Mouse (Mus musculus) liver, embryonic 12.5 days (tissue): Measurements from ENCODE around the gene Fer. TPM values are rescaled to one million over a fixed set of nuclear protein-coding genes. Genes with fewer than 3 reads are reported as not detected.
A peak's percentile ranks its signal among the peaks of the same experiment; 100 is the strongest.
"Not testable (repeated sequence)": the region's sequence is repeated elsewhere in the genome, so short reads cannot be mapped to it uniquely, and the experiment has no call there.

Experiments used
- ATAC-seq: fragments of 200-750 bp; cut with Nextera tagmentation; 2 replicates; pipeline ENCODE4 v1.8.0; 2017; ENCODE audit warnings: moderate number of reproducible peaks, mild to moderate bottlenecking, moderate library complexity
- H3K27ac ChIP-seq: fragments of 300-500 bp; sonication (generic); 2 replicates; pipeline ENCODE4 v1.5.1; 2016; ENCODE audit warnings: mild to moderate bottlenecking
- H3K27me3 ChIP-seq: fragments of 300-500 bp; sonication (generic); replicated peaks from 2 replicates; pipeline ENCODE4 v1.6.1; 2016; ENCODE audit warnings: mild to moderate bottlenecking, moderate library complexity
- H3K36me3 ChIP-seq: fragments of 300-500 bp; sonication (generic); 2 replicates; pipeline ENCODE4 v1.6.1; 2016; ENCODE audit warnings: mild to moderate bottlenecking, moderate library complexity
- H3K4me1 ChIP-seq: fragments of 300-500 bp; sonication (generic); 2 replicates; pipeline ENCODE4 v1.6.1; 2016
- H3K4me2 ChIP-seq: fragments of 300-500 bp; sonication (generic); 2 replicates; pipeline ENCODE4 v1.6.1; 2016; ENCODE audit warnings: mild to moderate bottlenecking, moderate library complexity
- H3K4me3 ChIP-seq: fragments of 300-500 bp; sonication (generic); 2 replicates; pipeline ENCODE4 v1.5.1; 2016; ENCODE audit warnings: mild to moderate bottlenecking, moderate library complexity
- H3K9ac ChIP-seq: fragments of 300-500 bp; sonication (generic); 2 replicates; pipeline ENCODE4 v1.6.1; 2016; ENCODE audit warnings: mild to moderate bottlenecking, moderate library complexity
- H3K9me3 ChIP-seq: fragments of 300-500 bp; sonication (generic); replicated peaks from 2 replicates; pipeline ENCODE4 v1.6.1; 2016; ENCODE audit warnings: mild to moderate bottlenecking, moderate library complexity
- WGBS: fragments of 180-500 bp; shearing (Covaris S2); methylation state at CpG from one replicate; pipeline ENCODE4 v1.1.7; 2016; ENCODE audit not compliant: insufficient replicate concordance; 5-methylcytosine and 5-hydroxymethylcytosine counted together
- polyA plus RNA-seq: library from polyadenylated mRNA; unstranded; fragments of >200 nt; fragmentation: Nextera tagmentation; extraction: Ambion mirVana; gene quantifications from 2 replicates; pipeline ENCODE4 v1.2.1, GENCODE M21; 2016

The Fer gene
- polyA plus RNA-seq, 1 experiment from 2014 or later = 17.1 TPM

- no peak for ATAC-seq
- WGBS = 72% methylated on average over 1 of the region's 1 CpGs
- no peak overlapping the region for H3K4me3 ChIP-seq
- no peaks in the 10 kb centered on the region for H3K36me3 ChIP-seq
- no peak overlapping the region for H3K27ac ChIP-seq
- H3K9ac ChIP-seq = no peak overlapping the region
- no peak overlapping the region for H3K4me2 ChIP-seq
- H3K27me3 ChIP-seq = no peaks in the 10 kb centered on the region
- H3K4me1 ChIP-seq = no peaks in the 10 kb centered on the region
- H3K9me3 ChIP-seq = no peaks in the 10 kb centered on the region
Observed at GRCm38 (mm10) chr17:63842226-63842625, 20.6 kb upstream of the Fer start.

- Histone ChIP-seq H3K4me3 (no peak overlapping the region), H3K4me1 (peaks cover 13% of the 10 kb centered on the region), H3K27ac (no peak overlapping the region), H3K4me2 (no peak overlapping the region), H3K9me3 (no peaks in the 10 kb centered on the region), H3K9ac (no peak overlapping the region), H3K36me3 (no peaks in the 10 kb centered on the region), H3K27me3 (no peaks in the 10 kb centered on the region)
- no peak for ATAC-seq
- 54% methylated on average over 5 of the region's 5 CpGs for WGBS
Observed at GRCm38 (mm10) chr17:63844936-63845335, 17.9 kb upstream of the Fer start.

GRCm38 (mm10) chr17:63845766-63846165 is 17.1 kb upstream of the Fer start:
- WGBS = 83% methylated on average over 3 of the region's 3 CpGs

GRCm38 (mm10) chr17:63849151-63849550 is 13.7 kb upstream of the Fer start:
- H3K9me3 ChIP-seq = no peaks in the 10 kb centered on the region
- H3K4me3 ChIP-seq = peak overlapping the region; percentile 75
- 3% methylated on average over 6 of the region's 6 CpGs for WGBS
- H3K4me1 ChIP-seq = peaks cover 16% of the 10 kb centered on the region
- ATAC-seq = peak; percentile 53
- no peaks in the 10 kb centered on the region for H3K36me3 ChIP-seq
- H3K27ac ChIP-seq = peak overlapping the region; percentile 67; the same call in 1 of the 2 replicates
- H3K4me2 ChIP-seq = peak overlapping the region; percentile 86
- no peaks in the 10 kb centered on the region for H3K27me3 ChIP-seq
- peak overlapping the region; percentile 76 for H3K9ac ChIP-seq

More at GRCm38 (mm10) chr17:63845766-63846165, 17.1 kb upstream of the Fer start:
- not testable (repeated sequence) for H3K27ac ChIP-seq, ATAC-seq, H3K9ac ChIP-seq, H3K36me3 ChIP-seq, H3K4me2 ChIP-seq, H3K9me3 ChIP-seq, H3K27me3 ChIP-seq, H3K4me3 ChIP-seq
- H3K4me1 ChIP-seq = peaks cover 16% of the 10 kb centered on the region

- Histone ChIP-seq H3K4me2 (peak overlapping the region; percentile 86), H3K9ac (peak overlapping the region; percentile 76), H3K27ac (peak overlapping the region; percentile 67; the same call in 1 of the 2 replicates), H3K4me1 (peaks cover 16% of the 10 kb centered on the region), H3K36me3 (no peaks in the 10 kb centered on the region), H3K4me3 (peak overlapping the region; percentile 75), H3K9me3 (no peaks in the 10 kb centered on the region), H3K27me3 (no peaks in the 10 kb centered on the region)
- peak; percentile 100 for ATAC-seq
- WGBS = 2% methylated on average over 22 of the region's 22 CpGs
Observed at GRCm38 (mm10) chr17:63849566-63849965, 13.3 kb upstream of the Fer start.

GRCm38 (mm10) chr17:63850016-63850415 is 12.8 kb upstream of the Fer start:
- H3K36me3 ChIP-seq = no peaks in the 10 kb centered on the region
- peak overlapping the region; percentile 86 for H3K4me2 ChIP-seq
- ATAC-seq = peak; percentile 5; the same call in 1 of the 2 replicates
- no peak overlapping the region for H3K27ac ChIP-seq
- peak overlapping the region; percentile 76 for H3K9ac ChIP-seq
- 37% methylated on average over 9 of the region's 9 CpGs for WGBS
- H3K27me3 ChIP-seq = no peaks in the 10 kb centered on the region
- H3K4me3 ChIP-seq = peak overlapping the region; percentile 75
- peaks cover 16% of the 10 kb centered on the region for H3K4me1 ChIP-seq
- no peaks in the 10 kb centered on the region for H3K9me3 ChIP-seq

- 0 out of 2 replicates have a peak, but pooled peaks cover 9% of the 10 kb centered on the region for H3K27me3 ChIP-seq
- H3K36me3 ChIP-seq = no peaks in the 10 kb centered on the region
- whole genome bisulfite sequencing = 42% methylated on average over 7 of the region's 7 CpGs
- H3K9ac ChIP-seq = no peak overlapping the region
- H3K27ac ChIP-seq = no peak overlapping the region
- ATAC-seq = no peak
- no peak overlapping the region for H3K4me2 ChIP-seq
- no peak overlapping the region for H3K4me3 ChIP-seq
- H3K9me3 ChIP-seq = no peaks in the 10 kb centered on the region
- no peaks in the 10 kb centered on the region for H3K4me1 ChIP-seq
Observed at GRCm38 (mm10) chr17:63857023-63857544, 5.8 kb upstream of the Fer start.

- Histone ChIP-seq H3K9ac (no peak overlapping the region), H3K4me2 (no peak overlapping the region), H3K27me3 (0 out of 2 replicates have a peak, but pooled peaks cover 9% of the 10 kb centered on the region), H3K9me3 (no peaks in the 10 kb centered on the region), H3K4me3 (no peak overlapping the region), H3K4me1 (peaks cover 30% of the 10 kb centered on the region), H3K27ac (no peak overlapping the region), H3K36me3 (no peaks in the 10 kb centered on the region)
- no peak for ATAC-seq
- 71% methylated on average over 4 of the region's 4 CpGs for WGBS
Observed at GRCm38 (mm10) chr17:63860988-63861387, 1.9 kb upstream of the Fer start.

- Histone ChIP-seq H3K4me3 (peak overlapping the region; percentile 84; the same call in 1 of the 2 replicates), H3K27ac (no peak overlapping the region), H3K4me2 (peak overlapping the region; percentile 99), H3K36me3 (no peaks in the 10 kb centered on the region), H3K27me3 (0 out of 2 replicates have a peak, but pooled peaks cover 9% of the 10 kb centered on the region), H3K4me1 (peaks cover 30% of the 10 kb centered on the region), H3K9me3 (no peaks in the 10 kb centered on the region), H3K9ac (no peak overlapping the region)
- no peak for ATAC-seq
- WGBS = 16% methylated on average over 3 of the region's 3 CpGs
Observed at GRCm38 (mm10) chr17:63862399-63862798, 463 bp upstream of the Fer start.

- Histone ChIP-seq H3K4me1 (peaks cover 30% of the 10 kb centered on the region), H3K9me3 (no peaks in the 10 kb centered on the region), H3K36me3 (no peaks in the 10 kb centered on the region), H3K27me3 (0 out of 2 replicates have a peak, but pooled peaks cover 9% of the 10 kb centered on the region), H3K9ac (peak within 1 kb of the TSS; percentile 83), H3K4me2 (peak within 1 kb of the TSS; percentile 99), H3K27ac (peak within 1 kb of the TSS; percentile 75), H3K4me3 (peak within 1 kb of the TSS; percentile 84)
- WGBS = under 1% methylated on average over 55 of the region's 55 CpGs
- ATAC-seq = peak; percentile 100
Observed at GRCm38 (mm10) chr17:63863647-63864149, 836 bp downstream of the Fer start, which contains the start of gene A930002H24Rik. Gene A930002H24Rik, minus strand, starts transcription at chr17:63863791.

GRCm38 (mm10) chr17:63864171-63864571 is 1.3 kb downstream of the Fer start:
- H3K9me3 ChIP-seq = no peaks in the 10 kb centered on the region
- peak; percentile 62 for ATAC-seq
- no peaks in the 10 kb centered on the region for H3K36me3 ChIP-seq
- peak overlapping the region; percentile 70 for H3K27ac ChIP-seq
- H3K4me3 ChIP-seq = peak overlapping the region; percentile 84
- peak overlapping the region; percentile 99 for H3K4me2 ChIP-seq
- H3K4me1 ChIP-seq = peaks cover 30% of the 10 kb centered on the region
- peak overlapping the region; percentile 83 for H3K9ac ChIP-seq
- H3K27me3 ChIP-seq = 0 out of 2 replicates have a peak, but pooled peaks cover 8% of the 10 kb centered on the region
- under 1% methylated on average over 46 of the region's 48 CpGs for WGBS

GRCm38 (mm10) chr17:63871773-63872172 is 8.9 kb downstream of the Fer start:
- Histone ChIP-seq H3K9me3 (no peaks in the 10 kb centered on the region), H3K4me2 (no peak overlapping the region), H3K4me1 (no peaks in the 10 kb centered on the region), H3K9ac (no peak overlapping the region), H3K36me3 (no peaks in the 10 kb centered on the region), H3K27ac (no peak overlapping the region), H3K4me3 (no peak overlapping the region), H3K27me3 (no peaks in the 10 kb centered on the region)
- 87% methylated on average over 7 of the region's 7 CpGs for WGBS
- no peak for ATAC-seq
